Mouse (Mus musculus) layer of hippocampus, postnatal 10 days (tissue): ENCODE results near the gene Sik3. TPM values are rescaled to one million over a fixed set of nuclear protein-coding genes. Genes with fewer than 3 reads are reported as not detected.
"Not testable (repeated sequence)": the region's sequence is repeated elsewhere in the genome, so short reads cannot be mapped to it uniquely, and the experiment has no call there.

ENCODE experiments used
- DNase-seq, 2 experiments: peaks; one replicate each; pipeline ENCODE4 v3.0.0; 2021; ENCODE audit warnings: low spot score in 2 of 2
- total RNA-seq, 2 experiments: library from RNA; stranded (reverse); gene quantifications; 2 replicates each; pipeline ENCODE4 v1.2.3; 2021

Sik3 gene
- total RNA-seq, 2 experiments from 2014 or later = 83.8 to 85.0 TPM

DNA sequence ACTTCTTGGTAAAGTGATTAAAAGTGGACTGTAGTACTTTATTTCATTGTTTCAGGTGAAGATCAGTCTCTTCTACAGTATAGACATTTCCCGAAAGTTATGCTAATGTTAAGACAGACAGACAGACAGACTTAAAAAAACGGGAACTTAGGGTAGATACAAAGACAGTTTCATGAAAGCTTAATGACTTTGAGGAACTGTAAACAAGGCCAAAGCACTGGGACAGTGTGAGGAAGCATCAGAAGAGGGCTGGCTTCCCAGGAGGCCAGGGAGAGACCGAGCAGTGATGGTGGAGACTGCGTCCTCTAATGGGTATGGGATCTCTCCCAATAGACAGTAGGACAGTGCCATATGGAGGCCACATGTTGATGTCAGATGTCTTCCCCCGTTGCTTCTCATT, 86.5 kb downstream of the Sik3 start:
- no peak for DNase-seq

- no peak for DNase-seq
Measured at GRCm38 (mm10) chr9:46103154-46103553, 90.5 kb downstream of the Sik3 start.

- DNase-seq = no peak
Measured at GRCm38 (mm10) chr9:46106105-46106504, 93.5 kb downstream of the Sik3 start.

GRCm38 (mm10) chr9:46110648-46111047, 98.0 kb downstream of the Sik3 start:
- no peak for DNase-seq

DNA sequence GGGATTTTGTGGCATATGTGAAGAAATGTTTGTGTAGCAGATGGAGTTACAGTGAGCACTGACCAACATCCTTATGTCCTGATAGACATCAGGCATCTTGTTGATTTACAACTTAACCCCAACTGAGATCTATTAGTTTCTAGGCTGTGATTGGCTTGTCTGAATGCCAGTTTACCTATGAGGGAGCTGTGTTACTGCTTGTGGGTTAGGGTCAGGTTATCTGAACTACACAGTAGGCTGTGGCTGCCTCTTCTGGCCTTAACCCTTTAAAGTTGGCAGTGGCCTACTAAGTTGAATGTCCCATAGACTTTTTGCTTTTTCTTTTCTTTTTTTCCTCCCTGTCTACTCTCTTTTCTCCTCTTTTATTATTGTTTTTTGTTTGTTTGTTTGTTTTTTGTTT, 98.7 kb downstream of the Sik3 start:
- DNase-seq = no peak

DNA sequence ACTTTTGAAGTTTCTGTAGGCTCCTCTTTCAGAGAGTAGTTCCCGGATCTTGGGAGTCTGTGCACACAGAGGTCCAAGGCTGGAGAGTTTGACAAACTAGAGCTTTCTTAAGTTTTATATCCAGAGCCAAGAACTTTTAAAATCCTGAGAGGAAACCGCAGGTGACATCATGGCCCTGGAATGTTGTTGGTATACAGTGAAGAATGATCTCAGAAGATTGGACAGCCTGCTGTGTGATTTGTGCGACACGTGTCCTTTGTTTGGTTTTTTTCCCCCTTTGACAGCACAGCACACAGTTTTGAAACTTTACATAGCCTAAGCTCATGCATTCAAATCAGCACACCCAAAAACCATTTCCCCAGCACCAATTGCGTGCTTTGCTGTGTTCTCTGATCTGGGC, 99.6 kb downstream of the Sik3 start:
- no peak for DNase-seq

DNA sequence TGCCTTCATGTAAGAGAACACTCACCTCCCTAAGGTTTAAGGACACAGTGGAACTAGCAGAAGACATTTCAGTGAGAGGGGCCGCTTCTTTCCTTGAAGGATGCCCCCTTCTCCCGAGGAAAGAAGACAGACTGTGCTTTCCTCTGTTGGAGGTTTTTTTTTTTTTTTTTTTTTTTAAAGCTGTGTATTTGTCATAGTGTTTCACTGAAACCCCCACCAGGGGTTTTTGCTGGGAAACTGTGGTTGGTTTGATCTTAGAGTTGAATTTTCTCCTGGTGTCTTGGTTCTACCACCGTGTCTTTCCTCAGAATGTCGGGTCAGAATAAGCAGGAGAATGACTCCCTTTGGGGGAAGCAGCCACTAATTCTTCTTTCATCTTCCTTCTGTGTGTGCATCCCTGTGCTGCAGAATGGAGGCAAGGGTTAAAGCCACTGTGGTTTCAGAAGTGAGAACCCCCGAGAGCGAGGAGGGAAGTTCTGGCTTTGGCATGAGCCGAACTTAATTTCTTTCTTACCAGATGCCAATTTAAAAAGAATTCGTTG, 106.3 kb downstream of the Sik3 start:
- DNase-seq = no peak

DNA sequence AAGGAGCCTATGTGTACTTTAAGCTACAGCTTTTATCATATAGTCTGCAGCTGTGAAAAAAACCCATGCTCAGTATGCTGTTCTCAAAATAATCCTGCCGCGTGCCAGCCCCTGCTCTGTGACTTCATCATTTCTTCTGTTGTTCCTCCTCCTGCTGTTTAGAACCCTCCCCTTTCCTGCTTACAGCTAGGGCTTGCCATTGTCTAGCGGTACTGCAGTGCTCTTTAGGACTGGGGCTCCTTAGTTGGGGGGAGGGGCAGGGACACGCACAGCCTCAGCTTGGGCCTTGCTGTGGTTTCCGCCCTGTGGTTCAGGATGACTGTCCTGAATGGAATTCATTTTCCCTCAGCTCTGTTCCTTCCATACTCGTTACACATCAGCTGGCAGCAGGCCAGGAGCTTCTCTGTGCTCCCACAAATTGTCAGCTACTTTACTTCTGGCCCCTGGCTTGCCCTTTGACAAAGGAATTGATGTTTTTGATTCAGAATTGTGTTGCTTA, 107.4 kb downstream of the Sik3 start:
- DNase-seq = peak; percentile 45 to 57

GRCm38 (mm10) chr9:46120468-46121253, 108.0 kb downstream of the Sik3 start:
- DNase-seq = no peak

- no peak for DNase-seq
Measured at GRCm38 (mm10) chr9:46121486-46121885, 108.9 kb downstream of the Sik3 start.

GRCm38 (mm10) chr9:46122731-46123130, 110.1 kb downstream of the Sik3 start:
- DNase-seq = no peak

GRCm38 (mm10) chr9:46126295-46126694, 113.7 kb downstream of the Sik3 start:
- no peak for DNase-seq

GRCm38 (mm10) chr9:46127326-46127725, 114.7 kb downstream of the Sik3 start:
- no peak for DNase-seq

DNA sequence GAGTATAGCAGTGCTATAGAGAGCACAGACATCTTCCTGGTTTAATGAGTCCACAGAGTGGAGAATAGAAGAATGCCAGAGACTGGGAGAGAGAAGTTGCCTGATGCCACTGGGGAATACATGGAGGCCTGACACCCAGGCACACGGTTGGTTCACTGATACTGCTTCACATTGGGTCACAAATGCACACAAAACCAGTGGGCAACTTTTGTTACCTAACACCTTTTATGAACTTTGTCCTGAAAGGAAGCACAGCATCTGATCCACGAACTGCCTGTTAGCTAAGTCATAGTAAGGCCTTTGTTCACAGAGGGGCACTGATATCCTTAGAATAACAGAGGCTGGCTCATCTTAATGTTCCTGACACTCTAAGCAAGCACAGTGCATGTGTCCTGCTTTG, 116.6 kb downstream of the Sik3 start:
- no peak for DNase-seq

DNA sequence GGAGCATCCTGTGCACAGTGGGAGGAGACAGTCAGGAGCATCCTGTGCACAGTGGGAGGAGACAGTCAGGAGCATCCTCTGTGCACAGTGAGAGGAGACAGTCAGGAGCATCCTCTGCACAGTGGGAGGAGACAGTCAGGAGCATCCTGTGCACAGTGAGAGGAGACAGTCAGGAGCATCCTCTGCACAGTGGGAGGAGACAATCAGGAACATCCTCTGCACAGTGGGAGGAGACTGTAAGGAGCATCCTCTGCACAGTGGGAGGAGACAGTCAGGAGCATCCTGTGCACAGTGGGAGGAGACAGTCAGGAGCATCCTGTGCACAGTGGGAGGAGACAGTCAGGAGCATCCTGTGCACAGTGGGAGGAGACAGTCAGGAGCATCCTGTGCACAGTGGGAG, 120.2 kb downstream of the Sik3 start:
- DNase-seq = not testable (repeated sequence)

- DNase-seq = no peak
Measured at GRCm38 (mm10) chr9:46138831-46139230, 126.2 kb downstream of the Sik3 start.

- no peak for DNase-seq
Measured at GRCm38 (mm10) chr9:46140811-46141210, 128.2 kb downstream of the Sik3 start.

DNA sequence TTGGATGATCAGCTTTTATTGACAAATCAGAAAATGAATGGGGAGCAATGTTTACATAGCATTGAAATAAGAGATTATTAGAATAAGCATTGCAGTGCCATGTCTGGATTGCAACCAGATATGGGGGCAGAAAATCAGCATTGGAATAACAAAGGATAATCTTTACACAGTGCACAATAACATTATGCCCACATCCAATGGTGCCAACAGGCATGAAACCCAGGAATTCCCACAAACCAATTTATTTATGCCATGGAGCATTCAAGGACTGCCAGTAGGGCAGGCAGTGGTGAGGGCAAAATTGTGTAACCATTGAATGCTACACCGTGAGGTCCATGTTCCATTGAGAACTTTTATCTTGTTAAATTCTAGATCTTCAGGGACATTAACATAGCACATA, 129.4 kb downstream of the Sik3 start:
- DNase-seq = no peak

- DNase-seq = no peak
Measured at GRCm38 (mm10) chr9:46142492-46142891, 129.9 kb downstream of the Sik3 start.

DNA sequence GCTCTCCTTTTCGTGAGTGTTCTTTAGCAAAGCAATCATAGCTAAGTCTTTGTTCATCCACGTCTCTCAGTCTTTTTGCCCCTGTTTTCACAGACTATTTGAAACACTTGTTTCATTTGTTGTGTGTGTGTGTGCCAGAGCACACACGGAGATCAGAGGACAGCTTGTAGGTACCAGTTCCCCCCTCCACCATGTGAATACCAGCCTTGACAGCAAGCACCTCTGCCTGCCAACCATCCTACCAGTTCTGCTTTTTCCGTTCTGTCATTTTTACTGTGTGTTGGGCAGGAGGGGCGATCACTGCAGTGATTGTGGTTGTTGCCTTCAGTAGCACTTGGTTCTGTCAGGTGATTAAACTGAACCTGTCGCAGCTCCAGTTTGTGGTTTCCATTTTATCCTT, 132.4 kb downstream of the Sik3 start:
- DNase-seq = no peak

GRCm38 (mm10) chr9:46146437-46146836, 133.8 kb downstream of the Sik3 start:
- DNase-seq = no peak

GRCm38 (mm10) chr9:46148723-46149122, 136.1 kb downstream of the Sik3 start:
- DNase-seq = no peak

- no peak for DNase-seq
Measured at GRCm38 (mm10) chr9:46149392-46149791, 136.8 kb downstream of the Sik3 start.
